Comparison of ENCODE assay signal across 8 mouse cellular contexts in the genomic region with DNA sequence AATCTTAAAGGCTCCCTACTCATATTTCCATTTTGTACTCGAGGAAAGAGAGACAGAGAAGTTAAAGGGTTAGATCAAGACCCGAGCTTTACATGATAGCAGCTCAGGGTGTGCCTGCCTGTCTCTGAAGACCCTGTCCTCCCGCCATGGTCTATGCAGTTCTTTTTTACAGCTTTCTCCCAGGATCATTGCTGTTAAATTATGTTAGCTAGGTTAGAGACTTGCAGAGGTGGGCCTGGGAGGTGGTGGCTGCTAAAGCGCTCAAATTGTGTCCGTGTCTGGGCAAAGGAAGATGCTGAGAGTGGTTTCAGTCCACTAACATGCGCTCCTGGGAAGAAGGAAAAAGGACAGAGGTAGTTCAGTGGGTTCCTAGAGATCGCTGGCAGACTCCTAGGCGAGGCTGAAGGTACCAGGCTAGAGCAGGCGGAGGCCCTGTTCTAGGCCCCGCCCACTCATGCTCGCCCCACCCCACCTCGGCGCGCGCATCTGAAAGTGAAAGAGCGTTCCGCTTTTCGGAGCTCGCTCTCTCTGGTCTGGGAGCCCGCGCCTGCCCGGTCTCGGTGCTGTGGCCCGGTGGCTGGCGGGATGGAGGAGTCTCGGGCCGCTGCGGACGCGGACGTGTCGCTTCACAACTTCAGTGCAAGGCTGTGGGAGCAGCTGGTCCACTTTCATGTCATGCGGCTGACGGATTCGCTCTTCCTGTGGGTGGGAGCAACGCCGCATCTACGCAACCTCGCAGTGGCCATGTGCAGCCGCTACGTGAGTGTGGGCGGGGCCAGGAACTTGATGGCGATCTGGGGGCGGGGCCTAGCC. TPM values are rescaled to one million over a fixed set of nuclear protein-coding genes. Genes with fewer than 3 reads are reported as not detected.
DNase-seq lines count a peak whose midpoint lies in the region; ATAC-seq and TF ChIP-seq lines count a peak whose summit lies in the region.

A gene (plus strand): TSS at position 474 of the 813 bp plus-strand sequence.

- H3K4me2 ChIP-seq in hindbrain, embryonic 16.5 days (ENCODE audit: low read length), result peak within 1 kb of the TSS; percentile 81

- peak within 1 kb of the TSS; percentile 97 for H3K27ac ChIP-seq in gastrocnemius, adult 2 months
- H3K27ac ChIP-seq in hindbrain, embryonic 16.5 days (ENCODE audit: low read depth, low read length), result peak within 1 kb of the TSS; percentile 92

- 3% methylated on average over 37 of the region's 44 CpGs for WGBS in hindbrain, embryonic 16.5 days

- peak within 1 kb of the TSS; percentile 78 for H3K9ac ChIP-seq in hindbrain, embryonic 16.5 days (ENCODE audit: low read depth, low read length)

- peak within 1 kb of the TSS; percentile 97 for H3K4me3 ChIP-seq in gastrocnemius, adult 2 months
- H3K4me3 ChIP-seq in hindbrain, embryonic 16.5 days (ENCODE audit: low read length), result peak within 1 kb of the TSS; percentile 85

- H3K9me3 ChIP-seq in hindbrain, embryonic 16.5 days (ENCODE audit: control insufficient read depth, low read length), result no peaks in the 10 kb centered on the region

- intact Hi-C loops in gastrocnemius, adult 2 months (cut with DNase I), result no loop called here

- ATAC-seq in common myeloid progenitor, adult 5-6 weeks (replicated peaks; ENCODE audit: low read depth, poor library complexity, severe bottlenecking), result peak; percentile 91
- ATAC-seq in hindbrain, embryonic 16.5 days, result peak; percentile 97

- peak; percentile 96 for DNase-seq in ZHBTc4 (ENCODE audit: low read depth, low spot score)
- DNase-seq in gastrocnemius, adult 2 months, result peak; percentile 96
- DNase-seq in left cerebral cortex, adult 18-20 months (ENCODE audit: low spot score in 2 of 2), result peak; percentile 90 to 92
- peak; percentile 94 to 95 for DNase-seq in lung, postnatal 4 days
- DNase-seq in retina, postnatal 1 day, result peak; percentile 94
- peak; percentile 98 for DNase-seq in thymus, postnatal 4 days

- peaks cover 14% of the 10 kb centered on the region for H3K4me1 ChIP-seq in hindbrain, embryonic 16.5 days (ENCODE audit: control insufficient read depth, insufficient read depth, low read depth, low read length)

- TF ChIP-seq CTCF in gastrocnemius, adult 2 months (IDR thresholded peaks at IDR 0.05), result no peak

- peaks cover 4% of the 10 kb centered on the region for H3K36me3 ChIP-seq in hindbrain, embryonic 16.5 days (ENCODE audit: control insufficient read depth, insufficient read depth, low read length)

- H3K27me3 ChIP-seq in hindbrain, embryonic 16.5 days (replicated peaks; ENCODE audit: control insufficient read depth, insufficient read depth, low read length), result no peaks in the 10 kb centered on the region

RNA-seq across cellular contexts. Expression of the gene that starts here (rescaled TPM):
- total RNA-seq in common myeloid progenitor, adult 5-6 weeks (2017), result 189 and 240 TPM in 2 replicates
- 10 to 100 TPM; 13.6 to 14.4 TPM for total RNA-seq in gastrocnemius, adult 2 months (2021)
- polyA plus RNA-seq in hindbrain, embryonic 16.5 days (2015; fragmentation: Nextera tagmentation; extraction: Ambion mirVana), result 69.1 and 69.5 TPM in 2 replicates
- total RNA-seq in left cerebral cortex, adult 18-20 months (2021), result 10 to 100 TPM; 17.0 to 20.6 TPM

Comparison
In these comparisons a context has a peak if more than half of its experiments do, and no peak if none do; other contexts are left out.
1. Peak in every context shown above with its lines: DNase-seq, ATAC-seq, H3K4me3 ChIP-seq and H3K27ac ChIP-seq.